Mouse (Mus musculus) T-cell, adult 2 months (primary cell): ENCODE results near the gene Kcnk2.

Experiments used
- DNase-seq: peaks from one replicate; pipeline ENCODE4 v3.0.0; 2022; ENCODE audit warnings: low spot score

Gene Kcnk2

GRCm38 (mm10) chr1:189217751-189218564 is 184.1 kb downstream of the Kcnk2 start:
- DNase-seq = no peak

- no peak for DNase-seq
These were observed 186.9 kb downstream of the Kcnk2 start for GRCm38 (mm10) chr1:189215131-189215530.

GRCm38 (mm10) chr1:189214477-189214876 is 187.6 kb downstream of the Kcnk2 start:
- no peak for DNase-seq

- no peak for DNase-seq
These were observed 192.4 kb downstream of the Kcnk2 start for GRCm38 (mm10) chr1:189209715-189210108.

GRCm38 (mm10) chr1:189209029-189209714 is 192.9 kb downstream of the Kcnk2 start:
- no peak for DNase-seq

- no peak for DNase-seq
These were observed 193.5 kb downstream of the Kcnk2 start for GRCm38 (mm10) chr1:189208605-189209004.

- DNase-seq = no peak
These were observed 206.3 kb downstream of the Kcnk2 start for GRCm38 (mm10) chr1:189195758-189196157.

GRCm38 (mm10) chr1:189187737-189188390 is 214.2 kb downstream of the Kcnk2 start:
- no peak for DNase-seq

GRCm38 (mm10) chr1:189185206-189185750 is 216.8 kb downstream of the Kcnk2 start:
- no peak for DNase-seq

- DNase-seq = no peak
These were observed 224.3 kb downstream of the Kcnk2 start for GRCm38 (mm10) chr1:189177746-189178145.

GRCm38 (mm10) chr1:189173479-189173878 is 228.6 kb downstream of the Kcnk2 start:
- DNase-seq = no peak

GRCm38 (mm10) chr1:189171138-189171537 is 230.9 kb downstream of the Kcnk2 start:
- DNase-seq = no peak

- DNase-seq = no peak
These were observed 236.3 kb downstream of the Kcnk2 start for GRCm38 (mm10) chr1:189165756-189166155.

GRCm38 (mm10) chr1:189165141-189165540 is 236.9 kb downstream of the Kcnk2 start:
- no peak for DNase-seq

- no peak for DNase-seq
These were observed 237.4 kb downstream of the Kcnk2 start for GRCm38 (mm10) chr1:189164721-189165120.

GRCm38 (mm10) chr1:189164241-189164640 is 237.8 kb downstream of the Kcnk2 start:
- DNase-seq = no peak
